Mouse (Mus musculus): ENCODE results near the gene AW549877.

Gene AW549877

GRCm38 (mm10) chr15:3995448-3996266, at the start of gene AW549877:
Gene AW549877 (minus strand): TSS chr15:3995744.
- DNase-seq (ENCODE audit: low spot score in 2 of 2) = peak; percentile 97 to 98

GRCm38 (mm10) chr15:4043032-4043471, 47.5 kb upstream of the AW549877 start:
- no peak for DNase-seq (ENCODE audit: low spot score in 2 of 2)

GRCm38 (mm10) chr15:4042423-4042822, 46.9 kb upstream of the AW549877 start:
- DNase-seq (ENCODE audit: low spot score in 2 of 2) = no peak

GRCm38 (mm10) chr15:4033168-4034004, 37.8 kb upstream of the AW549877 start:
- DNase-seq (ENCODE audit: low spot score in 2 of 2) = no peak

GRCm38 (mm10) chr15:4028960-4029359, 33.4 kb upstream of the AW549877 start:
- DNase-seq (ENCODE audit: low spot score in 2 of 2) = no peak

GRCm38 (mm10) chr15:4028411-4028700, 32.8 kb upstream of the AW549877 start:
- DNase-seq (ENCODE audit: low spot score in 2 of 2) = no peak

GRCm38 (mm10) chr15:4027671-4028410, 32.3 kb upstream of the AW549877 start:
- DNase-seq (ENCODE audit: low spot score in 2 of 2) = no peak

- DNase-seq (ENCODE audit: low spot score in 2 of 2) = peak; percentile 78 to 87
Observed at GRCm38 (mm10) chr15:4026831-4027584, 31.5 kb upstream of the AW549877 start.

- DNase-seq (ENCODE audit: low spot score in 2 of 2) = peak; percentile 94 to 96
Observed at GRCm38 (mm10) chr15:4026231-4026773, 30.8 kb upstream of the AW549877 start, which contains the start of gene Oxct1. Gene Oxct1 (plus strand): TSS chr15:4026383.

GRCm38 (mm10) chr15:4025508-4025904, 30.0 kb upstream of the AW549877 start:
- DNase-seq (ENCODE audit: low spot score in 2 of 2) = no peak

GRCm38 (mm10) chr15:4024726-4025507, 29.4 kb upstream of the AW549877 start:
- DNase-seq (ENCODE audit: low spot score in 2 of 2) = no peak

- DNase-seq (ENCODE audit: low spot score in 2 of 2) = no peak
Observed at GRCm38 (mm10) chr15:4023747-4024146, 28.2 kb upstream of the AW549877 start.

GRCm38 (mm10) chr15:4020711-4021110, 25.2 kb upstream of the AW549877 start:
- no peak for DNase-seq (ENCODE audit: low spot score in 2 of 2)

GRCm38 (mm10) chr15:4013873-4014272, 18.3 kb upstream of the AW549877 start:
- no peak for DNase-seq (ENCODE audit: low spot score in 2 of 2)

- no peak for DNase-seq (ENCODE audit: low spot score in 2 of 2)
Observed at GRCm38 (mm10) chr15:4000536-4000935, 5.0 kb upstream of the AW549877 start.

- no peak for DNase-seq (ENCODE audit: low spot score in 2 of 2)
Observed at GRCm38 (mm10) chr15:3999144-3999543, 3.6 kb upstream of the AW549877 start.

GRCm38 (mm10) chr15:3996267-3997010, 895 bp upstream of the AW549877 start:
- DNase-seq (ENCODE audit: low spot score in 2 of 2) = no peak

- DNase-seq (ENCODE audit: low spot score in 2 of 2) = no peak
Observed at GRCm38 (mm10) chr15:3994852-3995447, 594 bp downstream of the AW549877 start.

GRCm38 (mm10) chr15:3987981-3988380, 7.6 kb downstream of the AW549877 start:
- no peak for DNase-seq (ENCODE audit: low spot score in 2 of 2)
